Mouse (Mus musculus): ENCODE data around the gene Ttc27. TPM values are rescaled to one million over a fixed set of nuclear protein-coding genes. Genes with fewer than 3 reads are reported as not detected.

Gene Ttc27
- polyA plus RNA-seq (2012; rRNA removed) = 4.9 and 5.3 TPM in 2 replicates

DNA sequence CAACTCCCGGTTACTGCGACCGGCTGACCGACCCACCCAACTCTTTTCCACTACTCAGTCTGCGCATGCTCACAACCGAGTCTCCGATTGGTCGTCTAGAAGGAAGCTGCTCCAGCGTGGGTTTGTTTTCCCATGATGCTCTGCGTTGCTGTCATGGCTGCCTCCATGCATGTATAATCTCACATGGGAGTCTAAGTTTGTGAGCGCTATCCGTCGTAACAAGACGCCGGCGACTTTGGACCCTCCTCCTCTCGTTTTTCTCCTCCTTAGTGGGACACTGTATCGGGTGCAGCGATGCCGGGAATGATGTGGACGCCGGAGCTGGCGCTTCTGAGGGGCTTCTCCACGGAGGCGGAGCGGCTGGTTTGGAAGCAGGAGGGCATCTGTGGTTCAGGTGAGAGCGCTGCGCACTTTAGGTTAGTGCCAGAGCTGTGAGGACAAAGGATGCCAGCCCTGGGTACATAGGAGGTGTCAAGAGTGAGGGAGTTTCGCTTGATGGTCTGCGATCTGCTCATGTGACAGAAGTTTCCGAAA, at the start of gene Ttc27:
TSS of gene Ttc27 (plus strand) at position 115 of the 534 bp plus-strand sequence.
- Histone ChIP-seq H3K27ac (ENCODE audit: insufficient read depth, low read depth, low read length) (peak within 1 kb of the TSS; percentile 74), H3K27me3 (replicated peaks; ENCODE audit: control insufficient read depth, insufficient read depth, low read length) (no peaks in the 10 kb centered on the region), H3K4me1 (ENCODE audit: control insufficient read depth, insufficient read depth, low read length) (peaks cover 3% of the 10 kb centered on the region; the same call in 1 of the 2 replicates), H3K36me3 (ENCODE audit: control insufficient read depth, insufficient read depth, low read length) (no peaks in the 10 kb centered on the region; the same call in 1 of the 2 replicates), H3K4me3 (ENCODE audit: insufficient read depth, low read depth, low read length) (peak within 1 kb of the TSS; percentile 65)
- no peak for TF ChIP-seq CTCF (conservative IDR thresholded peaks at IDR 0.05; ENCODE audit: insufficient read depth, insufficient read length, low read depth, low read length)
- peak; percentile 82 for TF ChIP-seq POLR2A (IDR thresholded peaks at IDR 0.05; ENCODE audit: low read depth, low read length)
- peak; percentile 99 for DNase-seq
- WGBS = under 1% methylated on average over 31 of the region's 31 CpGs

DNA sequence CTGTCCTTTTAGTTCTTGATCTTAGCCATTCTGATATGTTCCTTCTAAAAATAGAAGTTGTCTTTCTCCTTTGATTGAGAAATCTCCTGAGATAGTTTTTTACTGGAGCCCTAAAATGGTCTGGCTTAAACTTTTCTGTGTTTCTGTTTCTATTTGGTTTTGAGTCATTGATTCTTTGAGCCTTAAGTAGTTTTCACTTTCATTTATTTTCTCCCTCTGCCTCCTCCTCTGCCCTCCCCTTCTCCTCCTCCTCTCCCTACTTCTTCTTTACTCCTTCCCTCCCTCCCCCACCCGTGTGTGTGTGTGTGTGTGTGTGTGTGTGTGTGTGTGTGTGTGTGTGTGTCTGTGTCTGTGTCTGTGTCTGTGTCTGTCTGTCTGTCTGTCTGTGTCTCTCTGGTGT, 49.5 kb upstream of the Ttc27 start:
- WGBS = 83% methylated on average over 1 of the region's 1 CpGs
- TF ChIP-seq CTCF (conservative IDR thresholded peaks at IDR 0.05; ENCODE audit: insufficient read depth, insufficient read length, low read depth, low read length) = no peak
- TF ChIP-seq POLR2A (IDR thresholded peaks at IDR 0.05; ENCODE audit: low read depth, low read length) = no peak

GRCm38 (mm10) chr17:74670031-74670430, 47.5 kb upstream of the Ttc27 start:
- Histone ChIP-seq H3K4me1 (ENCODE audit: control insufficient read depth, insufficient read depth, low read length) (no peaks in the 10 kb centered on the region), H3K27me3 (replicated peaks; ENCODE audit: control insufficient read depth, insufficient read depth, low read length) (no peaks in the 10 kb centered on the region), H3K27ac (ENCODE audit: insufficient read depth, low read depth, low read length) (no peak overlapping the region), H3K36me3 (ENCODE audit: control insufficient read depth, insufficient read depth, low read length) (peaks cover 5% of the 10 kb centered on the region), H3K4me3 (ENCODE audit: insufficient read depth, low read depth, low read length) (no peak overlapping the region)
- 93% methylated on average over 13 of the region's 13 CpGs for WGBS
- no peak for DNase-seq
- TF ChIP-seq CTCF (conservative IDR thresholded peaks at IDR 0.05; ENCODE audit: insufficient read depth, insufficient read length, low read depth, low read length) = no peak
- no peak for TF ChIP-seq POLR2A (IDR thresholded peaks at IDR 0.05; ENCODE audit: low read depth, low read length)

More for the DNA sequence above, 49.5 kb upstream of the Ttc27 start:
- peaks cover 5% of the 10 kb centered on the region for H3K36me3 ChIP-seq (ENCODE audit: control insufficient read depth, insufficient read depth, low read length)
- DNase-seq = no peak
- no peak overlapping the region for H3K27ac ChIP-seq (ENCODE audit: insufficient read depth, low read depth, low read length)
- H3K27me3 ChIP-seq (replicated peaks; ENCODE audit: control insufficient read depth, insufficient read depth, low read length) = no peaks in the 10 kb centered on the region
- H3K4me3 ChIP-seq (ENCODE audit: insufficient read depth, low read depth, low read length) = no peak overlapping the region
- no peaks in the 10 kb centered on the region for H3K4me1 ChIP-seq (ENCODE audit: control insufficient read depth, insufficient read depth, low read length)

GRCm38 (mm10) chr17:74672446-74672845, 45.1 kb upstream of the Ttc27 start:
- no peak for DNase-seq
- WGBS = 84% methylated on average over 4 of the region's 4 CpGs
- Histone ChIP-seq H3K27ac (ENCODE audit: insufficient read depth, low read depth, low read length) (no peak overlapping the region), H3K27me3 (replicated peaks; ENCODE audit: control insufficient read depth, insufficient read depth, low read length) (no peaks in the 10 kb centered on the region), H3K36me3 (ENCODE audit: control insufficient read depth, insufficient read depth, low read length) (peaks cover 10% of the 10 kb centered on the region), H3K4me3 (ENCODE audit: insufficient read depth, low read depth, low read length) (no peak overlapping the region), H3K4me1 (ENCODE audit: control insufficient read depth, insufficient read depth, low read length) (no peaks in the 10 kb centered on the region)
- no peak for TF ChIP-seq CTCF (conservative IDR thresholded peaks at IDR 0.05; ENCODE audit: insufficient read depth, insufficient read length, low read depth, low read length)

GRCm38 (mm10) chr17:74673251-74673650, 44.3 kb upstream of the Ttc27 start:
- H3K27me3 ChIP-seq (replicated peaks; ENCODE audit: control insufficient read depth, insufficient read depth, low read length) = no peaks in the 10 kb centered on the region
- TF ChIP-seq POLR2A (IDR thresholded peaks at IDR 0.05; ENCODE audit: low read depth, low read length) (no peak), CTCF (conservative IDR thresholded peaks at IDR 0.05; ENCODE audit: insufficient read depth, insufficient read length, low read depth, low read length) (0 out of 2 replicates have a peak, but pooled peaks have one; percentile 2)
- H3K4me3 ChIP-seq (ENCODE audit: insufficient read depth, low read depth, low read length) = no peak overlapping the region
- H3K4me1 ChIP-seq (ENCODE audit: control insufficient read depth, insufficient read depth, low read length) = no peaks in the 10 kb centered on the region
- H3K36me3 ChIP-seq (ENCODE audit: control insufficient read depth, insufficient read depth, low read length) = peaks cover 10% of the 10 kb centered on the region
- no peak overlapping the region for H3K27ac ChIP-seq (ENCODE audit: insufficient read depth, low read depth, low read length)
- DNase-seq = peak; percentile 52

GRCm38 (mm10) chr17:74678061-74678460, 39.5 kb upstream of the Ttc27 start:
- Histone ChIP-seq H3K4me1 (ENCODE audit: control insufficient read depth, insufficient read depth, low read length) (no peaks in the 10 kb centered on the region), H3K4me3 (ENCODE audit: insufficient read depth, low read depth, low read length) (no peak overlapping the region), H3K27me3 (replicated peaks; ENCODE audit: control insufficient read depth, insufficient read depth, low read length) (no peaks in the 10 kb centered on the region), H3K27ac (ENCODE audit: insufficient read depth, low read depth, low read length) (no peak overlapping the region), H3K36me3 (ENCODE audit: control insufficient read depth, insufficient read depth, low read length) (peaks cover 6% of the 10 kb centered on the region)
- 84% methylated on average over 8 of the region's 8 CpGs for WGBS
- DNase-seq = no peak
- TF ChIP-seq POLR2A (IDR thresholded peaks at IDR 0.05; ENCODE audit: low read depth, low read length) (no peak), CTCF (conservative IDR thresholded peaks at IDR 0.05; ENCODE audit: insufficient read depth, insufficient read length, low read depth, low read length) (no peak)

GRCm38 (mm10) chr17:74684927-74685326, 32.6 kb upstream of the Ttc27 start:
- peak; percentile 74 for DNase-seq
- H3K4me1 ChIP-seq (ENCODE audit: control insufficient read depth, insufficient read depth, low read length) = peaks cover 3% of the 10 kb centered on the region
- H3K36me3 ChIP-seq (ENCODE audit: control insufficient read depth, insufficient read depth, low read length) = no peaks in the 10 kb centered on the region; the same call in none of the 2 replicates
- 46% methylated on average over 3 of the region's 3 CpGs for WGBS
- H3K27me3 ChIP-seq (replicated peaks; ENCODE audit: control insufficient read depth, insufficient read depth, low read length) = no peaks in the 10 kb centered on the region
- no peak overlapping the region for H3K4me3 ChIP-seq (ENCODE audit: insufficient read depth, low read depth, low read length)
- no peak overlapping the region for H3K27ac ChIP-seq (ENCODE audit: insufficient read depth, low read depth, low read length)
- TF ChIP-seq CTCF (conservative IDR thresholded peaks at IDR 0.05; ENCODE audit: insufficient read depth, insufficient read length, low read depth, low read length) (no peak), POLR2A (IDR thresholded peaks at IDR 0.05; ENCODE audit: low read depth, low read length) (no peak)
